Mouse (Mus musculus) liver, embryonic 15.5 days (tissue): ENCODE data around the gene Dbp. TPM values are rescaled to one million over a fixed set of nuclear protein-coding genes. Genes with fewer than 3 reads are reported as not detected.

ENCODE experiments used
- ATAC-seq: fragments of 200-750 bp; cut with Nextera tagmentation; 2 replicates; pipeline ENCODE4 v1.8.0; 2017; ENCODE audit warnings: moderate number of reproducible peaks, mild to moderate bottlenecking, moderate library complexity; ENCODE audit not compliant: insufficient read depth
- H3K27ac ChIP-seq: fragments of 300-500 bp; sonication (generic); replicated peaks from 2 replicates; pipeline ENCODE4 v1.5.1; 2015; ENCODE audit warnings: mild to moderate bottlenecking, inconsistent platforms
- H3K27me3 ChIP-seq: fragments of 300-500 bp; sonication (generic); 2 replicates; pipeline ENCODE4 v1.6.1; 2015; ENCODE audit warnings: mild to moderate bottlenecking, inconsistent platforms
- H3K36me3 ChIP-seq: fragments of 300-500 bp; sonication (generic); replicated peaks from 2 replicates; pipeline ENCODE4 v1.6.1; 2015; ENCODE audit warnings: moderate library complexity, mild to moderate bottlenecking, inconsistent platforms
- H3K4me1 ChIP-seq: fragments of 300-500 bp; sonication (generic); replicated peaks from 2 replicates; pipeline ENCODE4 v1.6.1; 2015; ENCODE audit warnings: inconsistent platforms
- H3K4me2 ChIP-seq: fragments of 300-500 bp; sonication (generic); 2 replicates; pipeline ENCODE4 v1.6.1; 2015; ENCODE audit warnings: moderate library complexity, mild to moderate bottlenecking, inconsistent platforms
- H3K4me3 ChIP-seq: fragments of 300-500 bp; sonication (generic); replicated peaks from 2 replicates; pipeline ENCODE4 v1.5.1; 2015; ENCODE audit warnings: mild to moderate bottlenecking, inconsistent platforms
- H3K9ac ChIP-seq: fragments of 300-500 bp; sonication (generic); 2 replicates; pipeline ENCODE4 v1.6.1; 2015; ENCODE audit warnings: moderate library complexity, mild to moderate bottlenecking, inconsistent platforms
- H3K9me3 ChIP-seq: fragments of 300-500 bp; sonication (generic); replicated peaks from 2 replicates; pipeline ENCODE4 v1.6.1; 2016; ENCODE audit warnings: inconsistent platforms
- WGBS: fragments of 180-500 bp; shearing (Covaris S2); methylation state at CpG from one replicate; pipeline ENCODE4 v1.1.7; 2015; ENCODE audit warnings: mixed read lengths; ENCODE audit not compliant: insufficient replicate concordance; 5-methylcytosine and 5-hydroxymethylcytosine counted together
- polyA plus RNA-seq: library from polyadenylated mRNA; unstranded; fragments of >200 nt; fragmentation: Nextera tagmentation; extraction: Ambion mirVana; gene quantifications from 2 replicates; pipeline ENCODE4 v1.2.1, GENCODE M21; 2015

Dbp gene
- polyA plus RNA-seq, 1 experiment from 2014 or later, result 0.46 TPM

GRCm38 (mm10) chr7:45705873-45706281 lies 989 bp downstream of the Dbp start:
- 4% methylated on average over 7 of the region's 7 CpGs for WGBS
- H3K36me3 ChIP-seq, result peaks cover 7% of the 10 kb centered on the region
- no peak overlapping the region for H3K27ac ChIP-seq
- H3K9me3 ChIP-seq, result no peaks in the 10 kb centered on the region
- peaks cover 23% of the 10 kb centered on the region for H3K27me3 ChIP-seq
- H3K4me2 ChIP-seq, result peak overlapping the region; percentile 97
- ATAC-seq, result no peak
- H3K4me1 ChIP-seq, result peaks cover 56% of the 10 kb centered on the region
- H3K9ac ChIP-seq, result peak overlapping the region; percentile 64
- peak overlapping the region; percentile 65 for H3K4me3 ChIP-seq

GRCm38 (mm10) chr7:45706721-45707241 lies 1.9 kb downstream of the Dbp start:
- peaks cover 16% of the 10 kb centered on the region for H3K36me3 ChIP-seq
- peaks cover 14% of the 10 kb centered on the region for H3K27me3 ChIP-seq
- under 1% methylated on average over 42 of the region's 45 CpGs for WGBS
- H3K9me3 ChIP-seq, result no peaks in the 10 kb centered on the region
- peak overlapping the region; percentile 65 for H3K4me3 ChIP-seq
- peaks cover 56% of the 10 kb centered on the region for H3K4me1 ChIP-seq
- ATAC-seq, result 0 out of 2 replicates have a peak, but pooled peaks have one; percentile 8
- H3K9ac ChIP-seq, result peak overlapping the region; percentile 64
- peak overlapping the region; percentile 71 for H3K27ac ChIP-seq
- peak overlapping the region; percentile 97 for H3K4me2 ChIP-seq

GRCm38 (mm10) chr7:45707375-45707967 lies 2.6 kb downstream of the Dbp start:
- Histone ChIP-seq H3K9me3 (no peaks in the 10 kb centered on the region), H3K4me1 (peaks cover 59% of the 10 kb centered on the region), H3K36me3 (peaks cover 23% of the 10 kb centered on the region), H3K4me3 (peak overlapping the region; percentile 65), H3K27ac (peak overlapping the region; percentile 71), H3K27me3 (peaks cover 9% of the 10 kb centered on the region), H3K9ac (peak overlapping the region; percentile 64; the same call in 1 of the 2 replicates), H3K4me2 (peak overlapping the region; percentile 97)
- peak; percentile 5; the same call in 1 of the 2 replicates for ATAC-seq
- under 1% methylated on average over 27 of the region's 27 CpGs for WGBS

- H3K9me3 ChIP-seq, result no peaks in the 10 kb centered on the region
- WGBS, result 40% methylated on average over 13 of the region's 13 CpGs
- H3K27ac ChIP-seq, result 0 out of 2 replicates have a peak overlapping the region, but pooled peaks have one; percentile 6
- H3K4me2 ChIP-seq, result peak overlapping the region; percentile 97
- H3K9ac ChIP-seq, result no peak overlapping the region
- H3K27me3 ChIP-seq, result peaks cover 1% of the 10 kb centered on the region; the same call in 1 of the 2 replicates
- H3K4me3 ChIP-seq, result 0 out of 2 replicates have a peak overlapping the region, but pooled peaks have one; percentile 65
- H3K4me1 ChIP-seq, result peaks cover 67% of the 10 kb centered on the region
- H3K36me3 ChIP-seq, result peaks cover 32% of the 10 kb centered on the region
- no peak for ATAC-seq
Observed at GRCm38 (mm10) chr7:45708221-45708761, 3.4 kb downstream of the Dbp start.

GRCm38 (mm10) chr7:45709036-45709435 lies 4.1 kb downstream of the Dbp start:
- Histone ChIP-seq H3K4me2 (no peak overlapping the region), H3K9me3 (no peaks in the 10 kb centered on the region), H3K4me3 (no peak overlapping the region), H3K36me3 (peaks cover 37% of the 10 kb centered on the region), H3K27me3 (no peaks in the 10 kb centered on the region), H3K9ac (no peak overlapping the region), H3K4me1 (peaks cover 67% of the 10 kb centered on the region), H3K27ac (no peak overlapping the region)
- 61% methylated on average over 6 of the region's 6 CpGs for whole genome bisulfite sequencing
- no peak for ATAC-seq

- H3K9me3 ChIP-seq, result no peaks in the 10 kb centered on the region
- H3K27me3 ChIP-seq, result no peaks in the 10 kb centered on the region
- ATAC-seq, result no peak
- H3K4me1 ChIP-seq, result peaks cover 67% of the 10 kb centered on the region
- H3K27ac ChIP-seq, result no peak overlapping the region
- no peak overlapping the region for H3K9ac ChIP-seq
- no peak overlapping the region for H3K4me3 ChIP-seq
- peaks cover 37% of the 10 kb centered on the region for H3K36me3 ChIP-seq
- no peak overlapping the region for H3K4me2 ChIP-seq
- WGBS, result 66% methylated on average over 14 of the region's 14 CpGs
Observed at GRCm38 (mm10) chr7:45709677-45710355, 4.9 kb downstream of the Dbp start.

- Histone ChIP-seq H3K4me3 (no peak overlapping the region), H3K4me1 (peaks cover 66% of the 10 kb centered on the region), H3K27ac (no peak overlapping the region), H3K9ac (no peak overlapping the region), H3K9me3 (no peaks in the 10 kb centered on the region), H3K27me3 (no peaks in the 10 kb centered on the region), H3K36me3 (peaks cover 37% of the 10 kb centered on the region), H3K4me2 (no peak overlapping the region)
- WGBS, result 82% methylated on average over 20 of the region's 20 CpGs
- ATAC-seq, result no peak
Observed at GRCm38 (mm10) chr7:45710477-45711191, 5.7 kb downstream of the Dbp start.

GRCm38 (mm10) chr7:45711316-45712021 lies 6.6 kb downstream of the Dbp start:
- Histone ChIP-seq H3K36me3 (peaks cover 37% of the 10 kb centered on the region), H3K4me3 (no peak overlapping the region), H3K9ac (no peak overlapping the region), H3K27me3 (no peaks in the 10 kb centered on the region), H3K27ac (no peak overlapping the region), H3K9me3 (no peaks in the 10 kb centered on the region), H3K4me2 (no peak overlapping the region), H3K4me1 (peaks cover 66% of the 10 kb centered on the region)
- ATAC-seq, result no peak
- WGBS, result 83% methylated on average over 24 of the region's 24 CpGs

GRCm38 (mm10) chr7:45712022-45712757 lies 7.3 kb downstream of the Dbp start:
- H3K4me1 ChIP-seq, result peaks cover 66% of the 10 kb centered on the region
- H3K4me3 ChIP-seq, result no peak overlapping the region
- H3K27ac ChIP-seq, result no peak overlapping the region
- H3K9me3 ChIP-seq, result no peaks in the 10 kb centered on the region
- H3K9ac ChIP-seq, result no peak overlapping the region
- 80% methylated on average over 21 of the region's 21 CpGs for WGBS
- no peak for ATAC-seq
- no peak overlapping the region for H3K4me2 ChIP-seq
- peaks cover 37% of the 10 kb centered on the region for H3K36me3 ChIP-seq
- H3K27me3 ChIP-seq, result no peaks in the 10 kb centered on the region

- H3K9ac ChIP-seq, result no peak overlapping the region
Observed at GRCm38 (mm10) chr7:45713396-45713795, 8.5 kb downstream of the Dbp start.

More at GRCm38 (mm10) chr7:45713396-45713795, 8.5 kb downstream of the Dbp start:
- WGBS, result 81% methylated on average over 16 of the region's 16 CpGs
- ATAC-seq, result no peak
- H3K4me2 ChIP-seq, result no peak overlapping the region; the same call in 1 of the 2 replicates
- no peaks in the 10 kb centered on the region for H3K27me3 ChIP-seq
- peaks cover 37% of the 10 kb centered on the region for H3K36me3 ChIP-seq
- peaks cover 57% of the 10 kb centered on the region for H3K4me1 ChIP-seq
- H3K27ac ChIP-seq, result 0 out of 2 replicates have a peak overlapping the region, but pooled peaks have one; percentile 78
- H3K4me3 ChIP-seq, result no peak overlapping the region
- H3K9me3 ChIP-seq, result no peaks in the 10 kb centered on the region
